In the genomic region with DNA sequence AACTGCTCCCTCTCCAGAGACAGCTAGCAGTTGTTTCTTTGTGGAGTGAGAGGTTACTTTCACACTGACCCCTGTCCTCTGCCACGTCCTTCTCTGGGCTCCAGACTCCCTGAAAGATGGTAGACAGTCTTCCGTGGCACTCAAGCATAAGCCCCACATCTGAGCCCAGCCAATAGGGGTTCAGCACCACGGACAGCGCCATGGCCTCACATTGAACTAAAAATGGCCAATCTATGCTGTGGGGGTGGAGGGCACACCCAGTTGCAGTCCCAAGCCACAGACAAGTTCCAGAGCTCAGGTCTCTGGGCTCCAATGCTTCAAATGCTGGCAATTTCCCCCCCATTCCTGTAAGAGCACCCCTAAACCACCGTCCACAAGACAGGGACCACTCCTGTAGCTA, we compare ENCODE assay signal across 8 mouse cellular contexts. TPM values are rescaled to one million over a fixed set of nuclear protein-coding genes. Genes with fewer than 3 reads are reported as not detected.
DNase-seq lines count a peak whose midpoint lies in the region; TF ChIP-seq lines count a peak whose summit lies in the region.

No protein-coding gene starts in this region.

- TF ChIP-seq CTCF in E14TG2a.4 (conservative IDR thresholded peaks at IDR 0.05; ENCODE audit: low read length): no peak

- peaks cover 42% of the 10 kb centered on the region for H3K4me1 ChIP-seq in E14TG2a.4 (replicated peaks; ENCODE audit: low read depth, low read length)

- DNase-seq in gastrocnemius, adult 18-20 months (ENCODE audit: low spot score): peak; percentile 14
- no peak for DNase-seq in gastrocnemius, adult 8-10 months (ENCODE audit: low spot score in 2 of 2)
- DNase-seq in embryo, embryonic 10 days (ENCODE audit: low spot score): peak; percentile 95
- DNase-seq in induced T-regulatory cell, adult 2 months (ENCODE audit: low read depth): peak; percentile 77
- DNase-seq in mesoderm, embryonic 11.5 days (ENCODE audit: low read depth, low spot score): peak; percentile 93
- peak; percentile 54 for DNase-seq in urinary bladder, postnatal 14 days (ENCODE audit: low spot score)
- DNase-seq in right cerebral cortex, postnatal 10 days (ENCODE audit: low spot score in 2 of 2): no peak

- peaks cover 18% of the 10 kb centered on the region for H3K9me3 ChIP-seq in E14TG2a.4 (ENCODE audit: low read length)

- H3K4me3 ChIP-seq in E14TG2a.4 (replicated peaks; ENCODE audit: low read length): peak overlapping the region; percentile 37

- no peaks in the 10 kb centered on the region for H3K36me3 ChIP-seq in E14TG2a.4 (ENCODE audit: insufficient read depth, low read length)

- peaks cover 10% of the 10 kb centered on the region for H3K27me3 ChIP-seq in E14TG2a.4 (ENCODE audit: insufficient read depth, low read length)

RNA-seq across cellular contexts. Expression of a gene that starts 45.9 kb away (rescaled TPM):
- 100 to 1,000 TPM; 137 to 155 TPM for total RNA-seq in gastrocnemius, adult 18-20 months (2021)
- total RNA-seq in gastrocnemius, adult 8-10 months (2022): 100 to 1,000 TPM; 152 to 187 (median 158) TPM

Comparison
In these comparisons a context has a peak if more than half of its experiments do, and no peak if none do; other contexts are left out.
1. DNase-seq: peak in gastrocnemius, adult 18-20 months (single experiment), embryo, embryonic 10 days (single experiment), induced T-regulatory cell, adult 2 months (single experiment), mesoderm, embryonic 11.5 days (single experiment) and urinary bladder, postnatal 14 days (single experiment); none in gastrocnemius, adult 8-10 months (0 of 2) and right cerebral cortex, postnatal 10 days (0 of 2).